Mouse (Mus musculus) liver, embryonic 15.5 days (tissue): ENCODE data around the gene Gm11444. TPM values are rescaled to one million over a fixed set of nuclear protein-coding genes. Genes with fewer than 3 reads are reported as not detected.

Experiments
- ATAC-seq: fragments of 200-750 bp; cut with Nextera tagmentation; 2 replicates; pipeline ENCODE4 v1.8.0; 2017; ENCODE audit warnings: moderate number of reproducible peaks, mild to moderate bottlenecking, moderate library complexity; ENCODE audit not compliant: insufficient read depth
- H3K27ac ChIP-seq: fragments of 300-500 bp; sonication (generic); replicated peaks from 2 replicates; pipeline ENCODE4 v1.5.1; 2015; ENCODE audit warnings: mild to moderate bottlenecking, inconsistent platforms
- H3K27me3 ChIP-seq: fragments of 300-500 bp; sonication (generic); 2 replicates; pipeline ENCODE4 v1.6.1; 2015; ENCODE audit warnings: mild to moderate bottlenecking, inconsistent platforms
- H3K36me3 ChIP-seq: fragments of 300-500 bp; sonication (generic); replicated peaks from 2 replicates; pipeline ENCODE4 v1.6.1; 2015; ENCODE audit warnings: moderate library complexity, mild to moderate bottlenecking, inconsistent platforms
- H3K4me1 ChIP-seq: fragments of 300-500 bp; sonication (generic); replicated peaks from 2 replicates; pipeline ENCODE4 v1.6.1; 2015; ENCODE audit warnings: inconsistent platforms
- H3K4me2 ChIP-seq: fragments of 300-500 bp; sonication (generic); 2 replicates; pipeline ENCODE4 v1.6.1; 2015; ENCODE audit warnings: moderate library complexity, mild to moderate bottlenecking, inconsistent platforms
- H3K4me3 ChIP-seq: fragments of 300-500 bp; sonication (generic); replicated peaks from 2 replicates; pipeline ENCODE4 v1.5.1; 2015; ENCODE audit warnings: mild to moderate bottlenecking, inconsistent platforms
- H3K9ac ChIP-seq: fragments of 300-500 bp; sonication (generic); 2 replicates; pipeline ENCODE4 v1.6.1; 2015; ENCODE audit warnings: moderate library complexity, mild to moderate bottlenecking, inconsistent platforms
- H3K9me3 ChIP-seq: fragments of 300-500 bp; sonication (generic); replicated peaks from 2 replicates; pipeline ENCODE4 v1.6.1; 2016; ENCODE audit warnings: inconsistent platforms
- WGBS: fragments of 180-500 bp; shearing (Covaris S2); methylation state at CpG from one replicate; pipeline ENCODE4 v1.1.7; 2015; ENCODE audit warnings: mixed read lengths; ENCODE audit not compliant: insufficient replicate concordance; 5-methylcytosine and 5-hydroxymethylcytosine counted together
- polyA plus RNA-seq: library from polyadenylated mRNA; unstranded; fragments of >200 nt; fragmentation: Nextera tagmentation; extraction: Ambion mirVana; gene quantifications from 2 replicates; pipeline ENCODE4 v1.2.1, GENCODE M21; 2015

Gm11444 gene
- polyA plus RNA-seq, 1 experiment from 2014 or later = not detected

- Histone ChIP-seq H3K4me1 (peaks cover 6% of the 10 kb centered on the region), H3K9me3 (no peaks in the 10 kb centered on the region), H3K27me3 (peaks cover 100% of the 10 kb centered on the region), H3K9ac (no peak overlapping the region), H3K36me3 (no peaks in the 10 kb centered on the region), H3K27ac (no peak overlapping the region), H3K4me2 (no peak overlapping the region), H3K4me3 (no peak overlapping the region)
- ATAC-seq = no peak
- 25% methylated on average over 8 of the region's 8 CpGs for WGBS
These were observed 39.1 kb upstream of the Gm11444 start for GRCm38 (mm10) chr11:85889056-85889729.

GRCm38 (mm10) chr11:85888451-85888961 is 38.4 kb upstream of the Gm11444 start:
- H3K4me3 ChIP-seq = no peak overlapping the region
- H3K9me3 ChIP-seq = no peaks in the 10 kb centered on the region
- WGBS = 3% methylated on average over 26 of the region's 26 CpGs
- H3K27ac ChIP-seq = no peak overlapping the region
- H3K4me2 ChIP-seq = no peak overlapping the region
- no peak overlapping the region for H3K9ac ChIP-seq
- no peak for ATAC-seq
- peaks cover 100% of the 10 kb centered on the region for H3K27me3 ChIP-seq
- no peaks in the 10 kb centered on the region for H3K36me3 ChIP-seq
- H3K4me1 ChIP-seq = peaks cover 6% of the 10 kb centered on the region

GRCm38 (mm10) chr11:85887801-85888450 is 37.8 kb upstream of the Gm11444 start:
- no peak overlapping the region for H3K27ac ChIP-seq
- no peak for ATAC-seq
- no peak overlapping the region for H3K4me2 ChIP-seq
- peaks cover 6% of the 10 kb centered on the region for H3K4me1 ChIP-seq
- no peaks in the 10 kb centered on the region for H3K9me3 ChIP-seq
- peaks cover 100% of the 10 kb centered on the region for H3K27me3 ChIP-seq
- 4% methylated on average over 17 of the region's 17 CpGs for WGBS
- H3K9ac ChIP-seq = no peak overlapping the region
- no peaks in the 10 kb centered on the region for H3K36me3 ChIP-seq
- H3K4me3 ChIP-seq = no peak overlapping the region

- Histone ChIP-seq H3K27ac (no peak overlapping the region), H3K9me3 (no peaks in the 10 kb centered on the region), H3K27me3 (peaks cover 100% of the 10 kb centered on the region), H3K4me2 (no peak overlapping the region), H3K4me1 (peaks cover 6% of the 10 kb centered on the region), H3K4me3 (no peak overlapping the region), H3K9ac (no peak overlapping the region), H3K36me3 (no peaks in the 10 kb centered on the region)
- 25% methylated on average over 6 of the region's 6 CpGs for WGBS
- no peak for ATAC-seq
These were observed 37.1 kb upstream of the Gm11444 start for GRCm38 (mm10) chr11:85887273-85887672.

- no peak overlapping the region for H3K4me2 ChIP-seq
These were observed 36.3 kb upstream of the Gm11444 start for GRCm38 (mm10) chr11:85886429-85886785.

GRCm38 (mm10) chr11:85885665-85886428 is 35.7 kb upstream of the Gm11444 start, which contains the start of gene Tbx4:
TSS of gene Tbx4 (plus strand) at chr11:85886422.
- Histone ChIP-seq H3K27ac (no peak within 1 kb of the TSS), H3K4me3 (no peak within 1 kb of the TSS), H3K9me3 (no peaks in the 10 kb centered on the region), H3K4me1 (peaks cover 6% of the 10 kb centered on the region), H3K27me3 (peaks cover 100% of the 10 kb centered on the region), H3K4me2 (no peak within 1 kb of the TSS), H3K9ac (no peak within 1 kb of the TSS), H3K36me3 (no peaks in the 10 kb centered on the region)
- 31% methylated on average over 21 of the region's 28 CpGs for WGBS
- ATAC-seq = no peak

More at GRCm38 (mm10) chr11:85886429-85886785, 36.3 kb upstream of the Gm11444 start:
- Histone ChIP-seq H3K36me3 (no peaks in the 10 kb centered on the region), H3K4me1 (peaks cover 6% of the 10 kb centered on the region), H3K9me3 (no peaks in the 10 kb centered on the region), H3K9ac (no peak overlapping the region), H3K27ac (no peak overlapping the region), H3K4me3 (no peak overlapping the region), H3K27me3 (peaks cover 100% of the 10 kb centered on the region)
- no peak for ATAC-seq
- WGBS = 6% methylated on average over 22 of the region's 22 CpGs

- Histone ChIP-seq H3K4me3 (no peak overlapping the region), H3K36me3 (no peaks in the 10 kb centered on the region), H3K27ac (no peak overlapping the region), H3K4me2 (no peak overlapping the region), H3K9ac (no peak overlapping the region), H3K27me3 (peaks cover 99% of the 10 kb centered on the region), H3K4me1 (peaks cover 6% of the 10 kb centered on the region; the same call in 1 of the 2 replicates), H3K9me3 (no peaks in the 10 kb centered on the region)
- ATAC-seq = no peak
- 52% methylated on average over 4 of the region's 4 CpGs for WGBS
These were observed 34.4 kb upstream of the Gm11444 start for GRCm38 (mm10) chr11:85884498-85884897.

- H3K9me3 ChIP-seq = no peaks in the 10 kb centered on the region
- peaks cover 69% of the 10 kb centered on the region for H3K27me3 ChIP-seq
These were observed 26.1 kb upstream of the Gm11444 start for GRCm38 (mm10) chr11:85876059-85876788.

GRCm38 (mm10) chr11:85864363-85864762 is 14.2 kb upstream of the Gm11444 start:
- 27% methylated on average over 7 of the region's 7 CpGs for WGBS
- H3K27ac ChIP-seq = no peak overlapping the region
- no peak overlapping the region for H3K4me3 ChIP-seq
- ATAC-seq = no peak
- H3K9me3 ChIP-seq = no peaks in the 10 kb centered on the region
- H3K27me3 ChIP-seq = peaks cover 4% of the 10 kb centered on the region; the same call in 1 of the 2 replicates
- H3K36me3 ChIP-seq = no peaks in the 10 kb centered on the region
- H3K4me2 ChIP-seq = no peak overlapping the region
- H3K9ac ChIP-seq = no peak overlapping the region
- H3K4me1 ChIP-seq = no peaks in the 10 kb centered on the region

More at GRCm38 (mm10) chr11:85876059-85876788, 26.1 kb upstream of the Gm11444 start:
- WGBS = 63% methylated on average over 24 of the region's 24 CpGs
- H3K9ac ChIP-seq = no peak overlapping the region
- H3K4me3 ChIP-seq = no peak overlapping the region
- H3K4me2 ChIP-seq = no peak overlapping the region
- H3K36me3 ChIP-seq = no peaks in the 10 kb centered on the region
- H3K27ac ChIP-seq = no peak overlapping the region
- no peak for ATAC-seq
- no peaks in the 10 kb centered on the region for H3K4me1 ChIP-seq

- H3K27ac ChIP-seq = no peak overlapping the region
- no peaks in the 10 kb centered on the region for H3K4me1 ChIP-seq
- peaks cover 2% of the 10 kb centered on the region; the same call in 1 of the 2 replicates for H3K27me3 ChIP-seq
- no peaks in the 10 kb centered on the region for H3K36me3 ChIP-seq
- H3K4me3 ChIP-seq = no peak overlapping the region
- no peaks in the 10 kb centered on the region for H3K9me3 ChIP-seq
- no peak overlapping the region for H3K9ac ChIP-seq
- no peak for ATAC-seq
- no peak overlapping the region for H3K4me2 ChIP-seq
- WGBS = 37% methylated on average over 6 of the region's 6 CpGs
These were observed 8.0 kb upstream of the Gm11444 start for GRCm38 (mm10) chr11:85857997-85858698.
